Mouse (Mus musculus): ENCODE data around the gene Ugt8a.

Gene Ugt8a

GRCm38 (mm10) chr3:125861601-125862000 is 76.8 kb downstream of the Ugt8a start:
- DNase-seq = no peak

GRCm38 (mm10) chr3:125849163-125849872 is 89.1 kb downstream of the Ugt8a start:
- DNase-seq = no peak

GRCm38 (mm10) chr3:125828051-125828450 is 110.4 kb downstream of the Ugt8a start:
- DNase-seq = no peak

GRCm38 (mm10) chr3:125827256-125827655 is 111.2 kb downstream of the Ugt8a start:
- peak; percentile 90 for DNase-seq

GRCm38 (mm10) chr3:125819741-125820140 is 118.7 kb downstream of the Ugt8a start:
- no peak for DNase-seq

All from heart, adult 11 months (tissue).